In the genomic region with DNA sequence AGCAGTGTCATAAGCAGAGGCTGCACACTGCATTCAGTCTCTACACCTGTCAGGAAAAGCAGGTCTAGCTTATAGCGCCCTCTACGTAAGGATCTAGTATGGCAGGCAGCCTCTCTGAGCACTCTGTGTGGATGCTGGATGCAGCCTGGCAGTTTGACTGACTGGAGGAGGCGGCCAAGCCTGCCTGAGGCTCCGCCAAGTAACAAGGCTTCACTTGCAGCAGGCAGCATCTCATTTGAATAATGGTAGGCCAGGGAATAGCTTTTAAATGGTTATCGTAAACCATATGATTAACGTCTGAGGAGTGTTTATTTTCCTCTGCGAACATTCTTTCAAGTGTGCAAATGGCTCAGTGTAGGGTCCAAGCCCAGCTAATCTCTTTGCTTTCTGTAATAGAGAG, we compare ENCODE assay signal across 8 mouse cellular contexts.
DNase-seq lines count a peak whose midpoint lies in the region; ATAC-seq and TF ChIP-seq lines count a peak whose summit lies in the region.

No protein-coding gene starts in this region.

- TF ChIP-seq EP300 in ES-Bruce4 (IDR thresholded peaks at IDR 0.05; ENCODE audit: insufficient read depth, low read depth, low read length) = no peak

- no peak overlapping the region for H3K4me3 ChIP-seq in forebrain, embryonic 13.5 days
- no peak overlapping the region for H3K4me3 ChIP-seq in forebrain, embryonic 10.5 days
- H3K4me3 ChIP-seq in ES-Bruce4 (ENCODE audit: low read depth, low read length) = no peak overlapping the region
- no peak overlapping the region for H3K4me3 ChIP-seq in embryonic fibroblast, embryonic 13.5 days (ENCODE audit: insufficient read depth, low read length)

- ATAC-seq in forebrain, embryonic 13.5 days = peak; percentile 82

- no peak overlapping the region for H3K9ac ChIP-seq in forebrain, embryonic 13.5 days
- H3K9ac ChIP-seq in ES-Bruce4 (ENCODE audit: low read depth, poor library complexity, severe bottlenecking) = no peak overlapping the region

- WGBS in forebrain, embryonic 13.5 days = 38% methylated on average over 7 of the region's 7 CpGs
- WGBS in forebrain, embryonic 10.5 days = 67% methylated on average over 7 of the region's 7 CpGs

- H3K4me1 ChIP-seq in forebrain, embryonic 13.5 days = peaks cover 31% of the 10 kb centered on the region
- H3K4me1 ChIP-seq in forebrain, embryonic 10.5 days = peaks cover 54% of the 10 kb centered on the region
- H3K4me1 ChIP-seq in ES-Bruce4 (ENCODE audit: control insufficient read depth, insufficient read depth, low read length) = no peaks in the 10 kb centered on the region
- no peaks in the 10 kb centered on the region for H3K4me1 ChIP-seq in embryonic fibroblast, embryonic 13.5 days (ENCODE audit: control insufficient read depth, insufficient read depth, low read length)

- peak; percentile 68 for TF ChIP-seq CTCF in ES-Bruce4 (IDR thresholded peaks at IDR 0.05; ENCODE audit: low read depth, low read length)
- TF ChIP-seq CTCF in embryonic fibroblast, embryonic 13.5 days (IDR thresholded peaks at IDR 0.05; ENCODE audit: borderline replicate concordance, insufficient read depth, low read length) = peak; percentile 31; the same call in 1 of the 2 replicates

- no peak for TF ChIP-seq POLR2A in ES-Bruce4 (IDR thresholded peaks at IDR 0.05; ENCODE audit: insufficient read depth, low read length)
- TF ChIP-seq POLR2A in embryonic fibroblast, embryonic 13.5 days (IDR thresholded peaks at IDR 0.05; ENCODE audit: low read depth, low read length) = no peak

- no peak for DNase-seq in forebrain, embryonic 10.5 days (ENCODE audit: extremely low spot score, low spot score)
- DNase-seq in kidney, postnatal 10 days = peak; percentile 65
- DNase-seq in mesoderm, embryonic 11.5 days (ENCODE audit: low read depth, low spot score) = peak; percentile 60
- DNase-seq in right cerebral cortex, postnatal 25 days = no peak
- DNase-seq in heart, adult 8-10 months (ENCODE audit: low spot score) = no peak

- no peak overlapping the region for H3K27ac ChIP-seq in forebrain, embryonic 13.5 days
- no peak overlapping the region for H3K27ac ChIP-seq in forebrain, embryonic 10.5 days
- H3K27ac ChIP-seq in ES-Bruce4 (ENCODE audit: insufficient read depth, low read length) = no peak overlapping the region
- no peak overlapping the region for H3K27ac ChIP-seq in embryonic fibroblast, embryonic 13.5 days (ENCODE audit: insufficient read depth, low read length)

- peaks cover 6% of the 10 kb centered on the region for H3K36me3 ChIP-seq in forebrain, embryonic 13.5 days (ENCODE audit: poor library complexity, severe bottlenecking)
- H3K36me3 ChIP-seq in forebrain, embryonic 10.5 days (replicated peaks) = peaks cover 67% of the 10 kb centered on the region
- peaks cover 4% of the 10 kb centered on the region; the same call in 1 of the 2 replicates for H3K36me3 ChIP-seq in ES-Bruce4 (ENCODE audit: control insufficient read depth, insufficient read depth, low read length, poor library complexity, severe bottlenecking)

- H3K9me3 ChIP-seq in forebrain, embryonic 13.5 days (replicated peaks) = no peaks in the 10 kb centered on the region
- peaks cover 7% of the 10 kb centered on the region; the same call in 1 of the 2 replicates for H3K9me3 ChIP-seq in forebrain, embryonic 10.5 days
- H3K9me3 ChIP-seq in ES-Bruce4 (replicated peaks; ENCODE audit: control insufficient read depth, insufficient read depth, low read length, poor library complexity, severe bottlenecking) = no peaks in the 10 kb centered on the region

- no peak overlapping the region for H3K4me2 ChIP-seq in forebrain, embryonic 13.5 days

- peaks cover 84% of the 10 kb centered on the region for H3K27me3 ChIP-seq in forebrain, embryonic 13.5 days
- H3K27me3 ChIP-seq in forebrain, embryonic 10.5 days (ENCODE audit: poor library complexity, severe bottlenecking) = peaks cover 81% of the 10 kb centered on the region
- no peaks in the 10 kb centered on the region for H3K27me3 ChIP-seq in ES-Bruce4 (ENCODE audit: control insufficient read depth, insufficient read depth, low read length, poor library complexity, severe bottlenecking)

Comparison
In these comparisons a context has a peak if more than half of its experiments do, and no peak if none do; other contexts are left out.
1. DNase-seq: peak in kidney, postnatal 10 days (single experiment) and mesoderm, embryonic 11.5 days (single experiment); none in forebrain, embryonic 10.5 days (single experiment), right cerebral cortex, postnatal 25 days (single experiment) and heart, adult 8-10 months (single experiment).